Mouse (Mus musculus) midbrain, embryonic 14.5 days (tissue): ENCODE measurements around the gene Tas2r102. TPM values are rescaled to one million over a fixed set of nuclear protein-coding genes. Genes with fewer than 3 reads are reported as not detected.

Experiments
- ATAC-seq: fragments of 200-750 bp; cut with Nextera tagmentation; 2 replicates; pipeline ENCODE4 v1.8.0; 2017; ENCODE audit warnings: moderate number of reproducible peaks, moderate library complexity; ENCODE audit not compliant: low FRiP score, low TSS enrichment
- DNase-seq: peaks from one replicate; pipeline ENCODE4 v3.0.0-alpha.2; 2015
- H3K27ac ChIP-seq: fragments of 300-500 bp; sonication (generic); replicated peaks from 2 replicates; pipeline ENCODE4 v1.5.1; 2014; ENCODE audit warnings: mild to moderate bottlenecking, low read depth, low read length, moderate library complexity
- H3K27me3 ChIP-seq: fragments of 300-500 bp; sonication (generic); 2 replicates; pipeline ENCODE4 v1.6.1; 2014; ENCODE audit warnings: low read length, control low read depth, mixed read lengths; ENCODE audit not compliant: control insufficient read depth, insufficient read depth
- H3K36me3 ChIP-seq: fragments of 300-500 bp; sonication (generic); 2 replicates; pipeline ENCODE4 v1.6.1; 2014; ENCODE audit warnings: low read length, control low read depth; ENCODE audit not compliant: control insufficient read depth, insufficient read depth
- H3K4me1 ChIP-seq: fragments of 300-500 bp; sonication (generic); 2 replicates; pipeline ENCODE4 v1.6.1; 2014; ENCODE audit warnings: mild to moderate bottlenecking, antibody characterized with exemption, low read length, control low read depth; ENCODE audit not compliant: control insufficient read depth, insufficient read depth
- H3K4me2 ChIP-seq: fragments of 300-500 bp; sonication (generic); 2 replicates; pipeline ENCODE4 v1.6.1; 2014; ENCODE audit warnings: mild to moderate bottlenecking, low read length, moderate library complexity
- H3K4me3 ChIP-seq: fragments of 300-500 bp; sonication (generic); replicated peaks from 2 replicates; pipeline ENCODE4 v1.5.1; 2014; ENCODE audit warnings: low read depth, low read length
- H3K9ac ChIP-seq: fragments of 300-500 bp; sonication (generic); replicated peaks from 2 replicates; pipeline ENCODE4 v1.6.1; 2014; ENCODE audit warnings: mild to moderate bottlenecking, low read length, moderate library complexity
- H3K9me3 ChIP-seq: fragments of 300-500 bp; sonication (generic); 2 replicates; pipeline ENCODE4 v1.6.1; 2016; ENCODE audit warnings: low read length, control low read depth, mixed read lengths; ENCODE audit not compliant: control insufficient read depth
- WGBS: fragments of 180-500 bp; shearing (Covaris S2); extraction: QIAGEN DNeasy Blood & Tissue Kit; methylation state at CpG from one replicate; pipeline ENCODE4 v1.1.7; 2014; 5-methylcytosine and 5-hydroxymethylcytosine counted together
- polyA plus RNA-seq: library from polyadenylated mRNA; unstranded; fragments of >200 nt; fragmentation: Nextera tagmentation; extraction: Ambion mirVana; gene quantifications from 2 replicates; pipeline ENCODE4 v1.2.1, GENCODE M21; 2014

Tas2r102 gene
- not detected in 2 replicates for polyA plus RNA-seq

DNA sequence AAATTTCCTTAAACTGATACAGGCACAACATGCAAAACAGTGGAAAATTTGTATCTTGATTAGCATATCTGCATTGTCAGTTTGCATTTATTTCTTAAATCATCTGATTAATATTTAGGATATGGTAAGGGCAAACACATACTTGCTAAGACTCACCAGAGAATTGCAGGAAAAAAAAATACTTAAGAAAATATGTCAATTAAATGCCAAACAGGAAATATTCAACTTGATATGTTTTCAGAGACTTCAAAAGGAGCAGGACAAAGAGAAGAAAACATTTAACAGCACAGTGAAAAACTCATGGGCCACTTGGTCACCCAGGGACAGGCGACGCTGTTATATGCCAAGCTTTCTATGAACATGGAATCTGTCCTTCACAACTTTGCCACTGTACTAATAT is at the start of gene Tas2r102:
Tas2r102 (plus strand) TSS at position 301 of the 400 bp plus-strand sequence.
- 96% methylated on average over 2 of the region's 2 CpGs for WGBS
- no peaks in the 10 kb centered on the region for H3K27me3 ChIP-seq
- no peak for ATAC-seq
- no peak for DNase-seq
- H3K36me3 ChIP-seq = no peaks in the 10 kb centered on the region
- H3K27ac ChIP-seq = no peak within 1 kb of the TSS
- no peaks in the 10 kb centered on the region for H3K4me1 ChIP-seq
- H3K4me3 ChIP-seq = no peak within 1 kb of the TSS
- no peak within 1 kb of the TSS for H3K4me2 ChIP-seq
- H3K9me3 ChIP-seq = no peaks in the 10 kb centered on the region
- no peak within 1 kb of the TSS for H3K9ac ChIP-seq

DNA sequence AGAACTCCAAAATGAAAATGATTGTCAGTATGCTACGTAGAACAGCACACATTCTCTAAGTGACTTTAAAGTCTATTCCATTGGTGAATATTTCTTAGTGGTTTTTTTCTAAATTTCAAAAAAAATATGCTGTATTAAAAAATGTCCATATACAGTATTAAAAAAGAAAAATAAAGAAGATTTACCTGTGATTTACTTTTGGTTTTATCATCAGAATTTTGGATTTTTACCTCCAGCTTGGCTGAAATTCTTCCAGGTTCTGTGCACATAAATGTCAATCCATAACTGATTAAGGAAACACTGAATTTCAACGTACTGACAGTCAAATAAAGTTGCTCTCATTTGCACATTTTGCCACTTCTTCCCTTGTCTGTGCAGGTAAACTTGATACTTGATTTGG is 24.0 kb upstream of the Tas2r102 start, which contains the start of gene Tas2r115:
Tas2r115 (minus strand) TSS at position 101 of the 400 bp plus-strand sequence.
- 70% methylated on average over 2 of the region's 2 CpGs for WGBS
- Histone ChIP-seq H3K9ac (no peak within 1 kb of the TSS), H3K27me3 (no peaks in the 10 kb centered on the region), H3K9me3 (no peaks in the 10 kb centered on the region; the same call in 1 of the 2 replicates), H3K4me3 (no peak within 1 kb of the TSS), H3K27ac (no peak within 1 kb of the TSS), H3K36me3 (no peaks in the 10 kb centered on the region), H3K4me2 (no peak within 1 kb of the TSS), H3K4me1 (no peaks in the 10 kb centered on the region)
- no peak for ATAC-seq
- DNase-seq = no peak

DNA sequence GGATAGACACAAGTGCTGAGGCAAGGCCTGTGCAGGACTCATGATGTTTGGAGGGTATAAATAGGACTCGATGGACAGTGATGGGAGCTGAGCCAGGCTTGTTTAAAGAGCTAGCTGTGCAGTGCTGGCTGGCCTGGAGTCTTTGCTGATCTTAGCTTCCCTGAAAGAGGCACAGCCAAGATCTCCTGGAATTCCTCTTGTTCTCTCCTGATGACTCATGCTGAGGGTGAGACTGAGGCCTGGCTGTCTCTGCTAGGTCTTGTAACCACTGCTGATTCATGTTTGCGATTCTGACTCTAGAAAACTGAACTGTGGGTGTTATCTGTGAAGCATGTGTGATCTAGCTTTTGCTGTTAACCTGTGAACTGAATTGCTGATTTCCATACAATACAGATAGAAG is 11.7 kb upstream of the Tas2r102 start:
- Histone ChIP-seq H3K27me3 (no peaks in the 10 kb centered on the region), H3K4me3 (no peak overlapping the region), H3K36me3 (no peaks in the 10 kb centered on the region), H3K9ac (no peak overlapping the region), H3K4me2 (no peak overlapping the region), H3K4me1 (no peaks in the 10 kb centered on the region), H3K27ac (no peak overlapping the region), H3K9me3 (no peaks in the 10 kb centered on the region)
- WGBS = 85% methylated on average over 2 of the region's 2 CpGs
- DNase-seq = no peak
- ATAC-seq = no peak

DNA sequence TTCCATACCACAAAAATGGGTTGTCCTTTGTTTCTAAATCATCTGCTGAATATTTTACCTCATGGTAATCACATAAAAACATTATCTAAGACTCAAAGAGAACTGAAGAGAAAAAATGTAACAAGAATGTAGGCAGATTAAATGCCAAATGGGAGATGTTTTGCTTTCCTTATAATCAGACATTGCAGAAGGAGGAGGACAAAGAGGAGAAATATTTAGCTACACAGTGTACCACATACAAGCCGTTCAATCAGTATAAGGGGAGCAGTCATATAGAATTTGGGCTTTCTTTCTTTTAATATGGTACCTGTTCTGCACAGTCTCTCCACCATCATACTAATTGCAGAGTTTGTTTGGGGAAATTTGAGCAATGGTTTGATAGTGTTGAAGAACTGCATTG is 7.5 kb upstream of the Tas2r102 start, which contains the start of gene Tas2r124:
Tas2r124 (plus strand) TSS at position 301 of the 400 bp plus-strand sequence.
- Histone ChIP-seq H3K4me2 (no peak within 1 kb of the TSS), H3K27me3 (no peaks in the 10 kb centered on the region), H3K27ac (no peak within 1 kb of the TSS), H3K9me3 (no peaks in the 10 kb centered on the region), H3K9ac (no peak within 1 kb of the TSS), H3K4me3 (no peak within 1 kb of the TSS), H3K4me1 (no peaks in the 10 kb centered on the region), H3K36me3 (no peaks in the 10 kb centered on the region)
- WGBS = 77% methylated on average over 1 of the region's 1 CpGs
- ATAC-seq (no peak), DNase-seq (no peak)

DNA sequence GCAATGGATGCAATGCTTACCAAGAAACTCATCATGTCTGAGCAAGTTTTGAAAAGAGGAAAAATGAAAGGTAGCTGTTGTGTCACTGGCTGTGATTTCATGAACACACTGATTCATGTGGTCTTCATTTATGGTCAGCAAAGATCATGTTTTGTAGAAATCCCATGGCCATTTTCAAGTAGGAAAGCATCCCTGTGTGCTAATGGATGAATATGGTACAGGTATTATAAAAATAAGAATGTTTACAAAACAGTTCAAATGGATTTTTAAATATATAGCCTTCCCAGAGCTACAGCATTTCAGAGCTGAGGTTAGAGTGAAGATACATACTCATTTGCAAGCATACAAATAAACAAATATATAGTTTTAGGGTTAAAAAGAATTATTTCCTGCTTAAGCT is 16.1 kb downstream of the Tas2r102 start, which contains the start of gene Tas2r136:
Tas2r136 (minus strand) TSS at position 101 of the 400 bp plus-strand sequence.
- ATAC-seq = no peak
- Histone ChIP-seq H3K27me3 (no peaks in the 10 kb centered on the region), H3K9me3 (no peaks in the 10 kb centered on the region), H3K4me1 (no peaks in the 10 kb centered on the region), H3K9ac (no peak within 1 kb of the TSS), H3K27ac (no peak within 1 kb of the TSS), H3K36me3 (no peaks in the 10 kb centered on the region), H3K4me2 (no peak within 1 kb of the TSS), H3K4me3 (no peak within 1 kb of the TSS)
- DNase-seq = no peak

DNA sequence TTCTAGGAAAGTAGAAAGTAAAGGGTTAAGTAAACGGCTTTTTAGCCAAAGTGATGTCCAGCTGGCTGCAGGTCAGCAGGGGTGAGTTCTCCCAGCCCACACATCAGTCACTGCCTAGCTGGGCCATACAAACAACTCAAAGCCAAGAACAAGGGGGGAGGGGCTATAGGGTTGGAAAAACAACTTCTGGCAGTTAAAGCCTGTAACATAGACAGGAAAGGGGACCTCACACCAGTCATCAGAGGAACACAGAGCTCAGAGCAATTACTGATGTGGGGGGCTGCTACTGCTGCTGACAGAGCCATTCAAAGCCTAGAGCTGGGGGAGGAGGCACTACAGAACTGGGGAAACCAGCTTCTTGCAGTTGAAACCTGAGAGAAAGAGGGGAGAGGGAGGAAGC is 33.5 kb downstream of the Tas2r102 start:
- Histone ChIP-seq H3K27ac (no peak overlapping the region), H3K36me3 (no peaks in the 10 kb centered on the region)
- WGBS = 46% methylated on average over 1 of the region's 1 CpGs

DNA sequence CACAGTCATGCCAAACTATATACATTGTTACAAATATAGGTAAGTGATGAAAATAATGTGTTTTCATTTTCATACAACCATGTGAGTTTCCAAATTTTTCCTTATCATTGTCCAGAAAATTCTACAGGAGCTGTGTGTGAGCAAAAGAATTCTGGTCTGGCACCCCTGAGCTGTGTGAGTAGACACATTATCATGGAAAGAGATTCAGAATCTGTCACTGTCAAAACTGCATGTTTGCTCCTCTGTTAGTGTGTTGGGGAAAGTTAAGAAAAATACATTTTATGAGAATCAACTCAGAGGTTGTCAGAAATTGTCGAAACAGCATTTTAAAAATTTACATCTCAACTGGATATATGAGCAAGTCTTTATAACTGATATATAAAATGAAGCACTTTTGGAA is 40.6 kb downstream of the Tas2r102 start, which contains the start of gene Tas2r117:
Tas2r117 (plus strand) TSS at position 301 of the 400 bp plus-strand sequence.
- DNase-seq (no peak), ATAC-seq (no peak)
- Histone ChIP-seq H3K27me3 (no peaks in the 10 kb centered on the region), H3K4me1 (no peaks in the 10 kb centered on the region), H3K4me3 (no peak within 1 kb of the TSS), H3K4me2 (no peak within 1 kb of the TSS), H3K9ac (no peak within 1 kb of the TSS), H3K27ac (no peak within 1 kb of the TSS), H3K9me3 (no peaks in the 10 kb centered on the region), H3K36me3 (no peaks in the 10 kb centered on the region)
- 86% methylated on average over 1 of the region's 1 CpGs for WGBS

More for the DNA sequence above, 33.5 kb downstream of the Tas2r102 start:
- ATAC-seq (no peak), DNase-seq (no peak)
- Histone ChIP-seq H3K4me3 (no peak overlapping the region), H3K9ac (no peak overlapping the region), H3K4me2 (no peak overlapping the region), H3K27me3 (no peaks in the 10 kb centered on the region), H3K4me1 (no peaks in the 10 kb centered on the region), H3K9me3 (peaks cover 8% of the 10 kb centered on the region; the same call in 1 of the 2 replicates)

Other genes with a start within 250 kb of the Tas2r102 start
- gene Prh1, start 192.3 kb upstream of the Tas2r102 start, polyA plus RNA-seq = not detected in 2 replicates
- not detected in 2 replicates for gene Prp2, start 166.2 kb upstream of the Tas2r102 start, polyA plus RNA-seq
- gene A630073D07Rik, start 110.6 kb upstream of the Tas2r102 start, polyA plus RNA-seq = not detected in 2 replicates
- gene Tas2r120, start 105.2 kb upstream of the Tas2r102 start, polyA plus RNA-seq = not detected in 2 replicates
- not detected in 2 replicates for gene Tas2r121, start 61.1 kb upstream of the Tas2r102 start, polyA plus RNA-seq
- gene Tas2r122, start 50.2 kb upstream of the Tas2r102 start, polyA plus RNA-seq = not detected in 2 replicates
- gene Tas2r115, start 24.1 kb upstream of the Tas2r102 start, polyA plus RNA-seq = not detected in 2 replicates
- gene Tas2r124, start 7.4 kb upstream of the Tas2r102 start, polyA plus RNA-seq = not detected in 2 replicates
- not detected in 2 replicates for gene Tas2r136, start 16.0 kb downstream of the Tas2r102 start, polyA plus RNA-seq
- not detected in 2 replicates for gene Tas2r117, start 40.7 kb downstream of the Tas2r102 start, polyA plus RNA-seq
- gene Tas2r123, start 85.0 kb downstream of the Tas2r102 start, polyA plus RNA-seq = not detected in 2 replicates
- not detected in 2 replicates for gene Tas2r116, start 93.3 kb downstream of the Tas2r102 start, polyA plus RNA-seq
- not detected in 2 replicates for gene Tas2r110, start 105.9 kb downstream of the Tas2r102 start, polyA plus RNA-seq
- gene Tas2r113, start 130.9 kb downstream of the Tas2r102 start, polyA plus RNA-seq = not detected in 2 replicates
- not detected in 2 replicates for gene Tas2r125, start 147.5 kb downstream of the Tas2r102 start, polyA plus RNA-seq
- gene Tas2r129, start 189.0 kb downstream of the Tas2r102 start, polyA plus RNA-seq = not detected in 2 replicates
- gene Tas2r131, start 195.8 kb downstream of the Tas2r102 start, polyA plus RNA-seq = not detected in 2 replicates
- gene Tas2r109, start 218.8 kb downstream of the Tas2r102 start, polyA plus RNA-seq = not detected in 2 replicates